Mouse (Mus musculus) retina, postnatal 7 days (tissue): ENCODE measurements around the gene Hand2.
A peak's percentile ranks its signal among the peaks of the same experiment; 100 is the strongest.

Source experiments
- DNase-seq: peaks from one replicate; pipeline ENCODE4 v3.0.0-alpha.2; 2012; ENCODE audit warnings: low read depth, low spot score

The Hand2 gene

DNA sequence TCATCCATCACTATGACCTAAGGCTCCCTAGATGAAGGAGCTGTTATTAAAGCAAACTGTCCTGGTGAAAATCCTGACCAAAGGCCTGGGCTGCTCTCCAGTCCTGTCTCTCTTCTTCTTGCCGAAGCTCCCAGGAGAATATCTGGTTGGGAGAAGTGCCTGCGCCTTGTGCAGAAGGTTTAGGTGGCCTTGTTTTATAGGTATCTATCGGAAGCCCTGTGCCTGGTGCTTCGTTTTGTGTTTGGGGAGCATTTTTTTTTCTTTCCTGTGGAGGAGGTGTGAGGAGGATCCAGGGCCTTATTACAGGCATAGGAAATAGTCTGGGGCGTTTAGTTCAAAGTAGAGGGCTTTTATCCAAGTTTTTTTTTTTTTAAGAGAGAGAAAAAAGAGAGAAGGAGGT lies 3.9 kb downstream of the Hand2 start:
- no peak for DNase-seq

DNA sequence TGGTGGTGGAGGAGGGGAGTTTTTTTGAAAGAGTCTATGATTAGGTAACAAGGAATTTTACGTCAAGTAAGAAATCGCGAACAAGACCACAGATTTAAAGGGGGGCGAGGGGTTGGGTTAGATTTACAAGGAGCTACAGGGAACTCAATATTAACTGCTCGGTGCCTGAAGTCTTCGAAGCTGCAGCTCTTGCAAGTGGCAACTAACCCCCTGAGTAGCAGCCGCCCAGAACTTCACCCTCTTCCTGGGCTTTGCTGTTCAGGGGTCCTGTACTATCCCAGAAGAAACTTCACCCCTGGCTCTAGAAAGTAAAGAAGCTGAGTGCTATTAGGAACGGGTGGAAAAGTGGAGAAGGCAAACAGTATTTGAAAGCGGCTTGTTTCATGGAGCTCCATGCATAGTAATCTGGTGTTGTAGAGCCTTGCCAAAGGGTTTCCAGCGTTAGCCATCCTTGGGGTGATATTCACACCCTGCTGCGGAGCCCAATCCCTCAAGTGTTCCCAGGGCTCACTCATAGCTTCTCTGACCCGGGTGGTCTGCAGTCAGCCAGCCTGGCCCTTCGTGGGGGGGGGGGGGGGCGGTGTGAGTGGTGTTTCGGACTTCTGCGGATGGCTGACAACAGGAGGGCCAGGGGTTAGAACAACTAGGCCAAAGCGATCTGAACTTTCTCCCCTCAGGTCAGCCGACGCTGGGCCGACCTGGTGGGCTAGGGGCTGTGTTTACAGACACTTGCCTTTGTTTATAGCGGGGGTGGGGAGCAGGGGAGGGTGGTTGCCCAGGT lies 4.5 kb downstream of the Hand2 start:
- DNase-seq: no peak

DNA sequence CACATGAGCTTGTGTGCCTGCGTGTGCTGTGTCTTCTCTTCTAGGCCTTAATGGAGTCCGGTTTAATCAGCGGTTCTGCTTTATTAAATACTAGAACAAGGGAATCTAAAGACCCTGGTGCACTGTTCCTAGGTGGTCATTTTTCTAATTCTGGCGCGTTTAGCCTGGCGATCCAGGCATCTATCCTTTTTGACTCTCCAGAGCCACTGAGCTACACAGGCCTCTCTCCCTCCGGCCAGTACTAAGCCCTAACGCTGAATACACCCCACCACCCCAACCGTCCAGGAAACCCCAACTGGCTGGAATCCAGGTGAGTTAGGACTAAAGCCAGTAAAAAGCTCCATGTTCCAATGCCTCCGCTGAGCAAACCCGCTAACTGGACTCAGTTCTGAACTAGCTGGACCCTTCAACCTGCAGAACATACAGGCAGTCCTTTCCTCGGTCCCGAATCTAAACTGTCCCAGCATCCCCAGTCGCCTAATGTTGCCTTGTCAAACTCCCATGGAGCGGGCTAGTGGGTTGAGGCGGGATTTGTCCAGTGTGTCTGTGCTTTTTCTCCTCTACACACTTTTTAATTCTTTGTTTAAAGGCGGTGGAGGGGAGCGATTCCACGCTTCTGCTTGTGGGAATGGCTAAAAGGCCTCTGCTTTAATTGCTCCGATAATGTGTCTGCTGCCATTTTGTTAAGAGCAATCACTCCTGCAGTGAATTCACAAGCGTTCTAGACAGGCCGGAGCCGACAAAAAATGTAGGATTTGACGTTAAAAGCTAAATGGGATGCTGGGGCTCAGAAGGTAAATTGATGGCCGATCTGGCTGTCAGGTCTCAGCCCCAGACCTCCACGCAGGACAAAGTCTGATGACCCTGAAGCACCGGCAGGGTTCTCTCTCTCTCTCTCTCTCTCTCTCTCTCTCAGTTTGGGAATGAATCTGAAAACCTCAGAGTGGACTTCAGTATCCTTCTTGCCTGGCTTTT lies 5.6 kb downstream of the Hand2 start:
- no peak for DNase-seq

DNA sequence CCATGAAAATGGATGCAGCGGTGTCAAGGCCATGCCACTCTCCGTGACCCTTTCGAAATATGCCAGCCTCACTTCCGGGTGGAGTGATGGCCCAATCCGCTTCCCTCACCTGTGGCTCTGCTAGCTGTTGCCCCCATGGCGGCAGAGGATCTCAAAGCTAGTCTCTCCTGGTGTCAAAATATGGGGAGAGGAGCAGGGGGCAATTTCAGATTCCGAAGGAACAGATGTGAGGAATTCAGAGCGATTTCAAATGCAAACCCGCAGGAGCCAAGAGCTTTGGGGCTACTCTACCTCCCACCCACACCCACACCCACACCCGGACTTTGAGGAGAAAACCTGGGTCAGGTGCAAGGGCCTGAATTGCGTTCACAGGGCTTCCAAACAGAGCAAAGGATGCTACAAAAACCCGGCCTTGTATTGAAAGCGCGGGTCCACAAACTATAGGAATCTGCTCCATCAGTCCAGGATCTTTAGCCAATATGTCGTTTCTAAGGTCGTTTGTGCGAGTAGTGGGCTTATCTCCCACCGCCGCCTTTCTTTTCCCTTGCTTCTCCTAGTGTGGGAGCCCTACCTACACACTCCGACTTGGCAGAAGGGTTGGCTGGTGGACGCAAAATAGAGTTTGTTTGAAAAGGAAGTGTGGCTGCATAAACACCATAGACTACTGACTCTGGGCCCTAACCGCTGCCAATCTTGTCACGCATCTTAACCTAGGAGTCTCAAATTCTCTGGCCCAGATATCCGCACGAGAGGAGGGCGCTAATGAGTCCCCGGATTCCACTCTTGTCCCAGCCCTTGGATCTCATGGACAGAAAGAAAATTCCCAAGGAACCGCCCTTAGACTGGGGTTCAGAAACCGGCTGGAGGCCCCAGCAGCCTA lies 6.7 kb downstream of the Hand2 start:
- no peak for DNase-seq

DNA sequence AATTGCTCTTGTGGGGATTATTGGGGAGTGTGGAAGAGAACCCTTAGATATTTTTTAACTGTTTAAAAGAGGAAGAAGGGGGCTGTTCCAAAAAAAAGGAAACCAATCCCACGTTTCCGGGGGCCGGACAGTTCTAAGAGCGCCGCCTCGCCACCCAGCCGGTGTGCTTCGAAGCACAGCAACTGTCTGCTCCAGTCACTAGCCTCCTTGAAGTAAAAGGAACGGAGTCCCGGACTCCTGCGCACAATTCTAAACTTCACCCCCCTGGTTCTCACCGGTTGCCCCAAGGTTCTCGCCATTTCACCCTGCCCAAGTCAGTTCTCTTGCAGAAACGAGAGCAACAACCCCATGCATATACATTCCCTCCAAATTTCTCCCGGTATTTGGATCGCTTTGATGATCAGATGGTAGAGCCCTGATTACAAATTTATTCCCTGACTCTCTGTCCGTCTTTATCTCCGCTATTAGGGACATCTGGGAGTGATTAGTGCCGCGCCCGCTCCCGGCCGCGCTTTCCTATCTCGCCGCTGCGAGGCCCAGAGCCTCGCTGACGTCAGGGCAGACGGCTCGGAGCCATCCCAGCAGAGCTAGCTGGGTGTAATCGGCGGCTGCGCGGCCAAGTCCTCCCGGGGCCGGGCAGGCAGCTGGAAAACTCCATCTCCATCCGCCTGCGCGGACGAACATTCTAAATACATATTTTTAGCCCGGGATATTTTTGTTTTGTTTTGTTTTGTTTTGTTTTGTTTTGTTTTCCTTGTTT lies 7.6 kb downstream of the Hand2 start:
- peak; percentile 43 for DNase-seq

DNA sequence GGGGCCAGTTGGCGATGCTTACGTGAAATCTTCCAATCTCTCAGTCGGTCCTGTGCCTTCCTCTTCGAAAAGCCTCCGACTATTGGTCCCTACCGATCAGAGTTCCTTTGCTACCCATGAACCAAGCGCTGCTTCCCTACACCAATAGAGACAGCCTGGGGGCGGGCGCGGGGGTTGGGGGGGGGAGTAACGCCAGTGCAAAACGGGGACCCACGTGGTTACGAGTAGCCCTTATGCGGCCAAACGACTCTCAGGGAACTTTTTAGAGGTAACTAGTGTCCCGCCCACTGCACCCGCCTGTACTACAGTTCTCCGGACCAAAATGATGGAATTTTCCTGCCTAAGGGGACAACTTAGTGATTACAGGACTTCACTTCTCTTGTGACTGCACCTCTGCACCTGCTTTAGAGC lies 8.2 kb downstream of the Hand2 start:
- no peak for DNase-seq

DNA sequence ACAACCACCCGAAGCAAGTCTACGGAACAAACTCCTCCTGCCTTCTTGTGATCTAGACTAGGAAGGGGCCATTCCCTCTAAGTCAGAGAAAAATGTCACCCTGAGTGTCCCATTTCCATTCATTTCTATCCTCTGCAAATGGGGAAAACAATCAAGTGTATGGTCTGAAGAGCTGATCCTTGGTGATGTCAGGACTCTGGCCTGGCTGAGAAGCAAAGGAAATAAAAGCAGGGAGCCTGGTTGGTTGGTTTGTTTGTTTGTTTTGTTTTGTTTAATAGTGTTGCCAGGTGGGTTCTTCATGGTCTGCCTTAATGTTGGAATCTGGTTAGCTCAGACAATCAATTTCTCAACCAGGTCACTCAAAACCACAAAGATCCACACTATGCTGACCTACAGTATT lies 9.3 kb downstream of the Hand2 start:
- DNase-seq: no peak

DNA sequence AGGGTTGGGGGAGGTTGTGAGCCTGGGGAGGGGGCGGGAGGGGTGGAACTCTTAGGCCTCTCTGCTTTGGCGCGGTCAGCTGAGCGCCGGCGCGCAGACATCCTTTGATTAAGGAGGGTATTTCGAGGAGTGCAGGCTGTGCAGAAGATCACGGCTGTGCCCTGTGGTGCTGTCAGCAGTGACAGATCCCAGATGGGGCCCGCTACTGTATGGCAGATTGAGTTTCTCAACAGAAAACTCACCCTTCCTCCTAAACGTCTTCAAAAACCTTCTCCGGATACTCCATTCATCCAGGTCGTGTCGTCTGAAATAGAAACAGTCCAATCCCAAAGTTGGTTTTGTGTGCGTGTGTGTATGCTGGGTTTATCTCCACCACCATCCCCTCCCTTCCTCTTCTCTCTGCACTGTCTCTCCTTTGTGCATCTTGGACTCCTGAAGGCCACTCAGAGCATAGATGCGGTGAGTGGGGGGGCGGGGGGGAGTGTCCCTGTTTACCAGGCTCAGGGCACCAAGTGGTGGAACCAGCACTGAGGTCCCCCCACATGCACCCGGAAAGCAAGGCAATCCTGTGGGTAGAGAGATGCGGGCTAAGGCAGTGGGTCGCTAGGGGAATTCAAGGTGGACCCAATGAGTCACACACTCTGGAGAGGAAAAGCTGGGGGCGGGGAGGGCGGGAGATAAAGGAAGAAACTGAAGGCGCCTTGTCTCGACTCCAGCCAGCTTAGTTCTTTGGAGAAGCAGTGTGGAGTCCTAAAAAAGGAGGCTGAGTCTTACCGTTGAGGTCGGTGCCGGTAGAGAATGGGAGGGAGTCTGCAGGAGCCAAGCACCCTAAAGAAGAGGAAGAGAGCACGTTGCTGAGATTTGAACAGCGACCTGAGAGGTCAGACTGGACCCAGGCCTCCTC lies 11.2 kb downstream of the Hand2 start:
- DNase-seq: no peak

DNA sequence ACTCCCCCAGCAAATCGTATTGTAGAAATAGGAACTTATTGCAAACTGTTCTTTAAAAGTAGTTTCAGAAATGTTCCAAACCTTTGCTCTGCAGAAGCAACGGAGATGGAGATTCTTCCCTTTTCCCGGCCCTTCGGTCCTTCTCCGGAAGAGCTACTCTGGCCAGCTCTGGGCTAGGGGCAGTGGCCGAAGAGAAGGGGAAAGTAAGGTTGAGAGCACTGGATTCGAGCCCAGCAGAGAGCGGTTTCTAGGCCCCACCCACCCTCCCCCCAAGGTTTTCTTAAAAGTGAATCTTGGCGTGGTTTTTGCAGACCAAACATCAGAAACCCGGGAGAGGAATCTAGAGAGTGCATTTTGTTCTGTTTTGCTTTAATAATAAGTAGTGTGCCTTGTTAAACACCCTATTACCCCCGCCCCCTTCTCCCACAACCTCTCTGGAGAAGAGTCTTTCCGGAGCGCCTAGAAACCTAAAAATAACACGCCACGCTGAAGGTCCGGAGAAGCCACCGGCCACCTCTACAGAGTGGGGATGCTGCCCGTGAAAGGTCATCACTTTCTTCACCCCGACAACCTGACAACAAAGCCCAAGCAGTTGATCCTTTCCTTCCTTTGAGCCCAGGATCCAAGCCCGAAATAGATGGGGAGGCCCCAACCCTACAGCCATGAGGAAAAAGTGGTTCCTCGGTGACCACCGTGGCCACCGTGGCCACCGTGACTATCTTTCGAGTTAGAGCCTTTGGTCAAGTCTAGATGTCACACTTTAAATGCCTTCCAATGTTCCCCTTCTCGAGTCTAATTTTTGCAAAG lies 12.1 kb downstream of the Hand2 start:
- DNase-seq: no peak

DNA sequence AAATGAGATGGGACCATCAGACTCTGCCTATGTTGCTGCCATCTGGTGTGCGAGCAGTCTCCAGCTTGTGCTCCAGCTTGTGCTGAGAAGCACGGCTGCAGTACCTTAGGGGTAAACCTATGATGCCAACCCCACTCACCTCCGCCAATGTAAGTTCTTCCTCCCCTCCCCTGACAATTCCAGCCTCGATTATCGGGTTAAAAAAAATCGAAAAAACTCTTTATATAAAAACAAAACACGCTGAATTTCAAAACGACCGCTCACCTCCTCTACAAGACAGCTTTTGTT lies 12.6 kb downstream of the Hand2 start:
- DNase-seq: no peak

DNA sequence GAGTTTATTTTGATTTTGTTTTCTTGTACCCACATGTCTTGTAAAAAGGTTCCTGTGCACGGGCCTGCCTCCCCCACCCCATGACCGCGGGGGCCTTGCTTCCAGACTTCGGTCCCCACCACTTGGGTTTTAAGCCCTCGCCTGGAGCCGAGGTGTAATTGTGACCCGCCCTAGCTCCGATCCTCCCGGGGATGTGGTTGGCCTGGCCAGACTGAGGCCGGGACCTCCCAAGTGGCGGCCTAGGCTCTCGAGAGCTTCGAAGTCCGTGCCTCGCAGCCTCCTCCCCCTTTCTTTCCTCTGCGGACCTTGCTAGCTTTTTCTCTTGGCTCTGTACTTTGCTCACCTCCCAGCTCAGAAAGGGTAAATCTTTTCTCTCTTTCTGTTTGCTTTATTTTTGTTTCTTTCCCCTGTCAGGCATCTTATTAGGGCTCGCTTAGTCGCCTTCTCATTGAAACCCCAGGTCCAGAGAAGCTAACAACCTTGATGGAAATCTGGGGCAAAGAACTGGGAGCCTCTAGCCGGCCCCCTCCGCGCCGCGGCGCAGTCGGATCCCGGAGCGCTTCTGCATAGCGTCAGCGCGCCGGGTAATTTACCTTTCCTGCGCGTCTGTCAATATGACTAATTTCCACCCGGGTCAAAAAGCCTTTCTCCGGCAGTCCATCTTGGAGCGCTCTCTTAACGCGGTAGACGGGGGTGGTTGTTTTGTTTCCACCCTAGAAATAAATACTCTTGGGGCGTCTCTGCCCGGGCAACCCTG lies 13.2 kb downstream of the Hand2 start:
- DNase-seq: no peak

DNA sequence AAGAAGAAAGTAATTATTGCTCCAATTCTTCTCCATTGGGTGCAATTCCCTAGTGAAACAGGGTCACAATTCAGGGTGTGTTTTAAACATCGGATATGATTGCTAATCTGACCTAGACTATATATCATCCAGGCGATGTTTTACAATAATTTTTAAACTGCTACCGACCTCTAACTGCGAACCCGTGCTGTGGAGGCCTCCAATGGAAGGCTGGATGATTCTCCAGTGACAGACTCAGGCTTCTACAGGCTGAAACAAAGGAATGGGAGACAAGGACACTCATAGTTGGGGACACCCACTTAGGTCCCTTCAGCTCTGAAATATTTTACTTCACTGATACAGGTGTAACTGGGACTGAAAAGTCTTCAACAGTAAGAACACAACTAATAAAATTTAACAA lies 13.9 kb downstream of the Hand2 start:
- no peak for DNase-seq

DNA sequence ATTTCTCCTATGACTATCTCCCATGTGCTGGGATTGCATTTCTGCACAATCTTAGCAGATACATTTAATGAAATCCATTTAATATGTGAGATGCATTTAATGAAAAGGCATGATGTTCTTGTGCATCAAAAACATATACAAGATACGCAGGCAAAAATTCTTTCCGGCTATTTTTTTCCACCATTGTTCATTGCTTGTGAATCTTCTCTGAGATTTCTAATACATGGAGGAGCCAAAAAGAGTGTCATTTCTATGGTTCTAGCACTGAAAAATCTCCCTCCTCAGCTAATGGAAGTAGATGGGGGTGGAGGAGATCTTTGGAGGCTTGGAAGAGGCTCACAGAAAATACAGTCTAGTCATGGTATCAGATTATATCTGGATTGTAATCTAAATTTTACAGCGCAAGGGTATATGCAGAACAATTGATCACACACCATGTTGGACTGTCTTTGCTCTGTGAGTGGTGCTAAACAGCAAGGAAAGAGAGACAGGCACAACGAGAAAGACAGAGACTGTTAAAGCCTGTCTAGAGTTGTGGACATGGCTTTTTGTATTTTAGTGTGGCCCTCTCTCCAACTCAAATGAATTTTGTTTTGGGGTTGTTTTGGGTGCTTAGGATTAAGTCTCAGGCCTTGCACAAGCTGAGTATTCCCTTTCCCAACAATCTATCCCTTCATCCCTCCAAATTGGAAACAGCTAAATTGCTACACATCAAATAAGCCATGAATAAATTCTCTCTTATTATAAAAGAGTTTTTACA lies 16.7 kb downstream of the Hand2 start:
- DNase-seq: no peak

DNA sequence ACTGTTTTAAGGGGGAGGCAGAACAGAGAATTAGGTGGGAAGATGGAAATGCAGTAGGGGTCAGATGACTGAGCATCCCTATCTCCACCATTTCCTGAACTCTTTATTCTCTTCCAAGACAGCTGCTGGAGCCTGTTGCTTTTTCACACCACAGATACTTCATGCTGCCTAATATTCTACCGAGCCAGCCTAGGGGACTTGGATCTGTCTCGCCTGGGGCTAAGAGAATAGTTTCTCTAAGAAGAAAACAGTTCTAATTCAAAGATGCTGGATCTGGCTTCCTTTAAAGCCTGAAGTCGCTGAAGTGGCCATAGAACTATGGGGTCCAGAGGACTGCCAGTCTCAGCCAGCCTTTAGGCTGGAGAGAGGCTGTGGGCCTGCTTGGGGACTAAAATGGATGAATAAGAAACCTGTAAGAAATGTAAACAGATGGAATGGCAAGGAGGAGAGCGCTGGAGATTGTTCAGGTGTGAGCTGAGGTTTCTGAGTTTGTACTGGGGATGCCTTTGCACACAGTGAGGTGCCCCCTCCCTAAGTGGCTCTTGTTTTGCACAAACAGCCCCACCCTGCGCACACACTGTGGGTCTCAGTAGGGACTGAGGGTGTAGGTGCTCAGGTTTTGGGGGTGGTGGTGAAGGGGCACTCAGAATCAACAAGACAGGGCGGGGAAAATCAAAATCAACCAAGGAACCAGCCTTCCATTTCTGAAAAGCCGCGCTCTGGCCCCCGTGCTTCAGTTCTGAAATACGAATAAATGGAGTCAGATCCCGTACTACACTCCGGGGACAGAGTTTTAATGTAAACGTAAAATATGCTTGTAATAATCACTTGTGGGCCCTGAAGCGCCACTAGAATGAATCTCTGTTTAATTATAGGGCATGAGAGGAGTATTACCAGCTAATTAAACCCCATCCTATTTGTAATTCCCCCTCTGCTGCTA lies 19.2 kb downstream of the Hand2 start:
- no peak for DNase-seq

DNA sequence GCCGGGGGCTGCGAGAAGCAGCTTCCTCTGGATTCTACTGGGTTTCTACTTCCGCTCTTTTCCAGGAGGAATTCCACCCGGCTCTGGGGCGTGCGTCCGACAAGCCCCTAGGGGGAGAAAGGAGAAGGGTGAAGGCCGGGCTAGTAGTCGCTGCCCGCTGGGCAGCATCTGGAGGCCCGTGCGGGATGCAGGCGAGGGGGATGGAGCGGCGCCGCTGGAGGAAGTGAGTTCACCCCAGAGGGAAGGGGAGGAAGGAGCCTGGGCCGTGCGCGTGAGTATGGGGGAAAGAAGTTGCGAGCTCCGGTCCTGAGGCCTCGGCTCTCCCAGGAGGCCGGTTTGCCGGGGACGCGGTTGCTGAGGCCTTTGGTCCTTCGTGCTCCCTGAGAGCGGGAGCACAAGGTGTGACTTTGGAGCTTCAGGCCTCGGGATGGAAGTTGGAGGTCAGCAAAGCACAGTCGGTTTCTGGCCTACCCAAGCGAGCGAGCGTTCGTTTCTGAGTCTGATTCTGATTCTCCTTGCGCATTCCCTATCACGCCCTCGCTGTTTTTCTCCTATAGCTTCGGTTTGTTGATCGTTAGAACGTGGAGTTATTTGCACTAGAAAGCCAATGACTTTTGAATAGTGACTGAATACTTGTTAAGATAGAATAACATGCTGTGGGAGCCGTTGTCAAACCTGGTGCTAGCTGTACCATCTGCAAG lies 20.2 kb downstream of the Hand2 start:
- no peak for DNase-seq

DNA sequence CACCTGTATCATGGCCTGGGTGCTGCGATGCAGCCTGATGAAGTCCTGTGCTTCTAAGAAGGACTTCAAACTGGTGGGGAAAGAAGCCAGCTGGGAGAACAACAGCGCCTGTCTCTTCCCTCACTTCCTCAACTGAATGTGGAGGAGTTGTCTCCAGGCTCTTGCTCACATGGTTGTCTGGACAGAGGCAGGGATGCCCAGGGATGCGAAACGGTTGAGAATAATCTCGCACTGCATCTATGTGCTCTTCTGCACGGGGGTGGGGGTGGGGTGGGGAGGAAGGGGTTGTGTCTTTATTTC lies 20.7 kb downstream of the Hand2 start:
- no peak for DNase-seq
